Comparison of ENCODE assay signal across 17 mouse cellular contexts in genomic region chr19:29146820-29147219, GRCm38 (mm10). TPM values are rescaled to one million over a fixed set of nuclear protein-coding genes. Genes with fewer than 3 reads are reported as not detected.
DNase-seq lines count a peak whose midpoint lies in the region; ATAC-seq and TF ChIP-seq lines count a peak whose summit lies in the region.
"Had no signal": no experiment of that assay in that cellular context is flagged by ENCODE, and none has a peak within 500 bp of the region (broad histone marks: within the 10 kb centered on the region; RNA-seq: fewer than 3 reads in every experiment).

No protein-coding gene starts in this region.

- H3K9ac ChIP-seq in heart, adult 2 months (ENCODE audit: low read depth, low read length) = no peak overlapping the region
- H3K9ac ChIP-seq in kidney, postnatal 0 days (ENCODE audit: low read depth, low read length) = no peak overlapping the region
- H3K9ac ChIP-seq: forebrain, embryonic 12.5 days; forebrain, postnatal 0 days; hindbrain, embryonic 13.5 days had no signal

- TF ChIP-seq POLR2A in heart, adult 2 months (IDR thresholded peaks at IDR 0.05; ENCODE audit: insufficient read depth, low read depth, low read length) = no peak
- TF ChIP-seq POLR2A in brain, embryonic 14.5 days (IDR thresholded peaks at IDR 0.05; ENCODE audit: borderline replicate concordance, extremely low read depth, insufficient read depth, insufficient read length, poor library complexity, severe bottlenecking) = no peak

- 54% methylated on average over 9 of the region's 9 CpGs for WGBS in heart, adult 2 months
- WGBS in kidney, postnatal 0 days = 54% methylated on average over 9 of the region's 9 CpGs

- no peak overlapping the region for H3K4me3 ChIP-seq in heart, adult 2 months
- H3K4me3 ChIP-seq in kidney, postnatal 0 days (replicated peaks; ENCODE audit: low read depth, low read length) = no peak overlapping the region
- H3K4me3 ChIP-seq: forebrain, embryonic 12.5 days; hindbrain, embryonic 13.5 days had no signal

- no peaks in the 10 kb centered on the region for H3K27me3 ChIP-seq in heart, adult 2 months (ENCODE audit: control insufficient read depth, insufficient read depth, low read length)
- no peaks in the 10 kb centered on the region for H3K27me3 ChIP-seq in kidney, postnatal 0 days (ENCODE audit: insufficient read depth, low read length)
- H3K27me3 ChIP-seq: forebrain, embryonic 12.5 days; hindbrain, embryonic 13.5 days had no signal

- peak; percentile 55 for DNase-seq in heart, adult 11 months
- DNase-seq in heart, adult 2 months = no peak
- peak; percentile 43 for DNase-seq in kidney, postnatal 0 days (ENCODE audit: low spot score)
- no peak for DNase-seq in kidney, postnatal 14 days
- peak; percentile 15 for DNase-seq in lung, postnatal 10 days
- no peak for DNase-seq in lung, postnatal 25 days (ENCODE audit: low spot score)
- DNase-seq in brain, embryonic 14.5 days (ENCODE audit: low read depth) = peak; percentile 2
- no peak for DNase-seq in cerebellum, postnatal 14 days
- DNase-seq: adrenal gland, postnatal 10 days; cerebellum, adult 18-20 months; cerebellum, adult 9-11 months; forebrain, postnatal 0 days; gastrocnemius, postnatal 14 days; heart, postnatal 14 days had no signal

- intact Hi-C loops in heart, adult 2 months (cut with DNase I) = no loop called here

- no peak for TF ChIP-seq CTCF in heart, adult 2 months (IDR thresholded peaks at IDR 0.05)
- no peak for TF ChIP-seq CTCF in kidney, postnatal 0 days (IDR thresholded peaks at IDR 0.05; ENCODE audit: low read depth)
- no peak for TF ChIP-seq CTCF in brain, embryonic 14.5 days (IDR thresholded peaks at IDR 0.05; ENCODE audit: borderline replicate concordance, extremely low read depth, insufficient read depth, insufficient read length)

- no peaks in the 10 kb centered on the region; the same call in 1 of the 2 replicates for H3K4me1 ChIP-seq in heart, adult 2 months (ENCODE audit: control insufficient read depth, insufficient read depth, low read length)
- no peaks in the 10 kb centered on the region for H3K4me1 ChIP-seq in kidney, postnatal 0 days (replicated peaks; ENCODE audit: insufficient read depth, low read length)
- H3K4me1 ChIP-seq: forebrain, embryonic 12.5 days had no signal

- no peaks in the 10 kb centered on the region for H3K9me3 ChIP-seq in kidney, postnatal 0 days (replicated peaks; ENCODE audit: low read length)
- H3K9me3 ChIP-seq: forebrain, embryonic 12.5 days; hindbrain, embryonic 13.5 days had no signal

- H3K4me2 ChIP-seq in kidney, postnatal 0 days (ENCODE audit: low read length) = no peak overlapping the region
- H3K4me2 ChIP-seq: forebrain, embryonic 12.5 days; hindbrain, embryonic 13.5 days had no signal

- ATAC-seq in kidney, postnatal 0 days (replicated peaks; ENCODE audit: low FRiP score, low read depth) = no peak
- ATAC-seq: forebrain, postnatal 0 days; hindbrain, postnatal 0 days had no signal

- no peak overlapping the region for H3K27ac ChIP-seq in heart, adult 2 months
- H3K27ac ChIP-seq in kidney, postnatal 0 days = peak overlapping the region; percentile 31
- H3K27ac ChIP-seq: forebrain, embryonic 12.5 days; hindbrain, embryonic 13.5 days; hindbrain, postnatal 0 days had no signal

- H3K79me2 ChIP-seq in heart, adult 2 months (replicated peaks; ENCODE audit: control insufficient read depth, insufficient read depth, low read length) = no peaks in the 10 kb centered on the region

- TF ChIP-seq EP300 in heart, adult 2 months (IDR thresholded peaks at IDR 0.05; ENCODE audit: insufficient read depth, low read depth, low read length) = no peak

- no peaks in the 10 kb centered on the region for H3K36me3 ChIP-seq in heart, adult 2 months (ENCODE audit: control insufficient read depth, insufficient read depth, low read length)
- peaks cover 10% of the 10 kb centered on the region for H3K36me3 ChIP-seq in kidney, postnatal 0 days (ENCODE audit: insufficient read depth, low read length)

RNA-seq across cellular contexts. Expression of gene Rcl1, which starts 45.6 kb away (rescaled TPM):
- total RNA-seq in heart, adult 2 months (2021) = 1 to 10 TPM; 5.0 to 6.2 TPM
- 5.3 and 5.6 TPM in 2 replicates for polyA plus RNA-seq in heart, adult 2 months (2012; rRNA removed)
- polyA plus RNA-seq in kidney, postnatal 0 days (2015; fragmentation: Nextera tagmentation; extraction: Ambion mirVana) = 42.7 and 48.4 TPM in 2 replicates
- polyA plus RNA-seq in brain, embryonic 14.5 days (2012; rRNA removed) = 17.6 and 18.0 TPM in 2 replicates

Comparison
In these comparisons a context has a peak if more than half of its experiments do, and no peak if none do; other contexts are left out.
1. DNase-seq: peak in heart, adult 11 months (single experiment), kidney, postnatal 0 days (single experiment), lung, postnatal 10 days (single experiment) and brain, embryonic 14.5 days (single experiment); none in heart, adult 2 months (0 of 2), kidney, postnatal 14 days (single experiment), lung, postnatal 25 days (single experiment) and cerebellum, postnatal 14 days (0 of 2).